Mouse (Mus musculus): ENCODE data around the gene Syngr4.
"Not testable (repeated sequence)": the region's sequence is repeated elsewhere in the genome, so short reads cannot be mapped to it uniquely, and the experiment has no call there.

GRCm38 (mm10) chr7:45943280-45943679 lies 46.8 kb upstream of the Syngr4 start:
- TF ChIP-seq CTCF (conservative IDR thresholded peaks at IDR 0.05; ENCODE audit: insufficient read depth, insufficient read length, low read depth, low read length) = peak; percentile 42
- TF ChIP-seq POLR2A (IDR thresholded peaks at IDR 0.05; ENCODE audit: low read depth, low read length) = not testable (repeated sequence)
